21 mouse cellular contexts compared by ENCODE assay signal in the genomic region with DNA sequence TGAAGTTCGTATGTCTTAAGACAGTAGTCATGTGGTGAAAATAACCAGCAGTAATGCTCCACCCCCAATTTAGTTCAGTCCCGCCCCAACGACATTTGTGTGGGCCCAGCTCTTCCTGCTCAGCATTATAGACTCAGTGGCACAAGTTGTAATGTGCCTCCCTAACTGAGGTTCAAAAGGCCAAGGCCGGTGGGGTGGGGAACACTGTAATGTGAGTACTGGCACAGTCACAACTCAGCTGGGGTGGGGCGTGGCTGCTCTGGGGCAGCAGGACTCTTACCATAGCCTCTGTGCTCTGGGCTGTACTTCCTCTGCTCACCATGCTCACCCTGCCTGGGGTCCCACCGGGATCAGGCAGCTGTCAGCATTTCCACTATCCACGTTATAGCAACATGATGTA.
"Had no signal": no experiment of that assay in that cellular context is flagged by ENCODE, and none has a peak within 500 bp of the region (broad histone marks: within the 10 kb centered on the region; RNA-seq: fewer than 3 reads in every experiment).

No protein-coding gene starts in this region.

- H3K4me1 ChIP-seq: limb, embryonic 10.5 days; limb, embryonic 13.5 days; liver, embryonic 12.5 days; liver, embryonic 15.5 days; lung, embryonic 15.5 days; megakaryocyte, embryonic 14.5 days; midbrain, embryonic 10.5 days; neural tube, embryonic 12.5 days; neural tube, embryonic 15.5 days had no signal

- H3K4me3 ChIP-seq: layer of hippocampus, adult 2 months; limb, embryonic 10.5 days; limb, embryonic 13.5 days; liver, embryonic 12.5 days; liver, embryonic 15.5 days; lung, embryonic 15.5 days; megakaryocyte, embryonic 14.5 days; midbrain, embryonic 10.5 days; neural tube, embryonic 12.5 days; neural tube, embryonic 15.5 days had no signal

- ATAC-seq: liver, embryonic 12.5 days had no signal

- H3K9ac ChIP-seq: limb, embryonic 13.5 days; liver, embryonic 12.5 days; liver, embryonic 15.5 days; lung, embryonic 15.5 days; neural tube, embryonic 12.5 days; neural tube, embryonic 15.5 days had no signal

- H3K4me2 ChIP-seq: limb, embryonic 13.5 days; liver, embryonic 12.5 days; liver, embryonic 15.5 days; lung, embryonic 15.5 days; neural tube, embryonic 12.5 days; neural tube, embryonic 15.5 days had no signal

- H3K36me3 ChIP-seq: limb, embryonic 10.5 days; limb, embryonic 13.5 days; liver, embryonic 12.5 days; liver, embryonic 15.5 days; lung, embryonic 15.5 days; midbrain, embryonic 10.5 days; neural tube, embryonic 12.5 days; neural tube, embryonic 15.5 days had no signal

- H3K27ac ChIP-seq: kidney, postnatal 0 days; layer of hippocampus, adult 2 months; limb, embryonic 10.5 days; limb, embryonic 13.5 days; liver, embryonic 12.5 days; liver, embryonic 15.5 days; lung, embryonic 15.5 days; midbrain, embryonic 10.5 days; neural tube, embryonic 12.5 days; neural tube, embryonic 15.5 days had no signal

- DNase-seq: layer of hippocampus, adult 9-11 months; liver; lung, adult 18-20 months; lung, postnatal 10 days; lung, postnatal 36 days; midbrain, embryonic 14.5 days; right cerebral cortex, adult 18-20 months; right cerebral cortex, postnatal 25 days; thymus, adult 18-20 months; thymus, postnatal 36 days had no signal

- H3K27me3 ChIP-seq: limb, embryonic 13.5 days; liver, embryonic 12.5 days; liver, embryonic 15.5 days; lung, embryonic 15.5 days; megakaryocyte, embryonic 14.5 days; neural tube, embryonic 12.5 days; neural tube, embryonic 15.5 days had no signal

- H3K9me3 ChIP-seq: limb, embryonic 10.5 days; limb, embryonic 13.5 days; liver, embryonic 12.5 days; liver, embryonic 15.5 days; lung, embryonic 15.5 days; megakaryocyte, embryonic 14.5 days; midbrain, embryonic 10.5 days; neural tube, embryonic 12.5 days; neural tube, embryonic 15.5 days had no signal
